Mouse (Mus musculus): ENCODE measurements around the gene Scaf4.

GRCm38 (mm10) chr16:90303988-90304299 lies 19.6 kb upstream of the Scaf4 start:
- no peak for TF ChIP-seq EP300 (IDR thresholded peaks at IDR 0.05)
- TF ChIP-seq CTCF (IDR thresholded peaks at IDR 0.05): no peak

Data from lung, postnatal 0 days (tissue).